Mouse (Mus musculus): ENCODE measurements at regions not wholly inside any gene's neighbourhood (a gene's known extent, or its start where the extent isn't known, plus 50 kb on each side); places are given as distances from the start of the nearest gene placed in this dataset.

DNA sequence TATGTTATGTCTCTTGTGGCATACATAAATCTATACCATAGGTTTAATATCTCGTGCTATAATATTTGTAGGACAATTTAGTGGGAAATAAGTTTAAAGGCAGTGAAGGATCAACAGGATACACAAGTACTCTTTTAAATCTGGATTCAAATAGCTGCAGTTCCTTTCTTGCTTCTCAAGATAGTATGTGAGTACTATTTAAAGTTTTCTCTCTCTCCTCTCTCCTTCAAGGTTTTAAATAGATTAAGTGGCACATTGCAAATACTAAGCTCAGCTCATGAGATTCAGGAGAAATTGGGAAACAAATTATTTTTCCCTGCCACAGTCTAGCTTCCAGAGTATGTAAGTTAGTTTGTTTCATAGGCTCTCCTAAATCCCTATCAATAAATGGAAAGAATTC, 1103.9 kb downstream of the Ndufa4 start:
- no peak for DNase-seq

DNA sequence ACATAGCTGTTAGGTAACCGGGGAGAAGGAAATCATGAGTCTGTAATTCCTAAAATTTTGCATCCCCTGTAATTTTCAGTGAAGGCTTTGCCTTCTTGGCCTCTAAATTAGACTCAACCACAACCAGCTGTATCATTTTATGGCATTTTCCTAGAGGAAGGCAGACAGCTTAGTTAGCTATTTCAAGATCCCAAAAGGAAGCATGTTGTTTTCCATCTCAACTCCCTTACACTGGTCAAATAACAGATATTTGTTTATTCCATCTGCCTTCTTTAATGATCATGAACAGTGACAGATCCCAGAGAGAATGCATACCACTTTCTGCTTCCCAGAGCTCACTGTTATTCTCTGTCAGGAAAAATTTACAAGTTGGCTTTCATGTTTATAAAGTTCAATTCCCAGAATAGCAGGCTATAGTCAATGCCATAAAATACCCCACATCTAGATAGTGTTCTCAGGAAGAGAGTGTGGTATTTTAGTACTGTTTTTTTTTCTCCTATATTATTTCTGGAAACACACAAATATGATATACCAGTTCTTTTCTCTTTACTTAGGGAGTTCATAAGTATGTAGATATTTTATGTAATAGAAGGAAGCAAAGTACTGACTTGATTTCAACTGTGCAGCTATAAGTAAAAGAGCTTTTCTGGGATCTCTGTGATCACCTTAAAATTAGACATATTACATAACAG, 1148.5 kb downstream of the Ndufa4 start:
- peak; percentile 14 for DNase-seq

DNA sequence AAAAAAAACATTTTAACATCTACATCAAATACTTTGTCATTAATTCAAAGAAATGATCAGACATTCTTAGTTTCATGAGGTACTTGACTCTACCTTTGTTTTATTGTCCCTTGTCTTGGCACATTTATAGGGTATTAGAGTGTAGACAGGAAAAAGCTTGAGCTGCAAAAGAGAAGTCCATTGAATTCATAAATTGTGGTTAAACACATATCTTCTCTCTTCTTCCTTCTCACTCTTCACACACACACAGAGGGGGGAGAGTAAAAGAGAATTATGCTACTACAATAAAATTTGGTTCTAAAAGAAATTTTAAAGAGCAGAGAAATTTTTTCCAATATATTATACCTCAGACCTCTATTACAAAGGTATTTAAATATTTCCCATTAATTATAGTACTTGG, 1149.2 kb downstream of the Ndufa4 start:
- DNase-seq: no peak

DNA sequence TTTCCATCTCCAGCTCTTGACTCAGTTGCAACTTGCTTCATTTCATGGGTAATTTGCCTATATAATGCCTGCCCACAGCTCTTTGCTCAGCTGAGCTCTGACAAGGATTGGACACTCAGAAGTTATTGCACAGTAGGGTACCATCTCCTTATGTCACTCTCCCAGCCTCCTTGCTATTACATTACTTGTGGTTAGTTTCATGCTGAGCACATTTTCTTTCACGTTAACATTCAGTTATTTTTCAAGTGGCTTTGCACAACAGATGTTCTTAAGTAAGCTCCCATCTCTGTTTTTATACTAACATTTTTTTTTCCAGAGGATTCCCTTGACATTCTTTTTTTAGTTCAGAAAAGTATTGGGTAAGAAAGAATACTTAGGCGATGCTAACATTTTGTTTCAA, 1163.2 kb downstream of the Ndufa4 start:
- no peak for DNase-seq

DNA sequence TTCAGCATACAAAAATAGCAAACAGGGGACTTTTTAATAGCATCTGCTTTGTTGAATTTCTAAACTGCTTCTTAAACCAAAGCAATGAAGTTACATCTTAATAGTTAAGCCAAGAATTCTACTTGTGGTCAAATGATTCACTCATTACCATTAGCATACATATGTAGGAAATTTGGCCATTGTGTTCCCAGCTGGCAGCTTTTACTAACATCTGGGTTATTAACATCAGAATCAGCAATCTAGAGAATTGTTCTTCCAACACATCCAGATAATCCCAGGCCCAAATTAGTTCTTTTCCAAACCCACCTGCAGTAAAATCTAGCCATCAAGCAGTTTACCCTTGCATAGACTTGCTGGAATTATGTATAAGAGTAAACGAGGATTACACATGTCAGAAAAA, 1184.7 kb downstream of the Ndufa4 start:
- no peak for DNase-seq

DNA sequence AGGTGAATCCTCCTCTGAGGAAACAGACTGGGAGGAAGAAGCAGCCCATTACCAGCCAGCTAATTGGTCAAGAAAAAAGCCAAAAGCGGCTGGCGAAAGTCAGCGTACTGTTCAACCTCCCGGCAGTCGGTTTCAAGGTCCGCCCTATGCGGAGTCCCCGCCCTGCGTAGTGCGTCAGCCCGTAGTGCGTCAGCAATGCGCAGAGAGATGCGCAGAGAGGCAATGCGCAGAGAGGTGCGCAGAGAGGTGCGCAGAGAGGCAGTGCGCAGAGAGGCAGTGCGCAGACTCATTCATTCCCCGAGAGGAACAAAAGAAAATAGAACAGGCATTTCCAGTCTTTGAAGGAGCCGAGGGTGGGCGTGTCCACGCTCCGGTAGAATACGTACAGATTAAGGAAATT, 1216.8 kb downstream of the Ndufa4 start:
- peak; percentile 48 for DNase-seq
